Mouse (Mus musculus) liver, embryonic 14.5 days (tissue): ENCODE measurements around the gene Wdr24. TPM values are rescaled to one million over a fixed set of nuclear protein-coding genes. Genes with fewer than 3 reads are reported as not detected.

Experiments used
- ATAC-seq: fragments of 200-750 bp; cut with Nextera tagmentation; 2 replicates; pipeline ENCODE4 v1.8.0; 2017; ENCODE audit warnings: moderate number of reproducible peaks, mild to moderate bottlenecking, moderate library complexity; ENCODE audit not compliant: insufficient read depth
- DNase-seq, 3 experiments: peaks; one replicate each; pipeline ENCODE4 v3.0.0-alpha.2; 2012 to 2013; ENCODE audit warnings: low read depth in 3 of 3, low spot score in 3 of 3
- H3K27ac ChIP-seq: fragments of 300-500 bp; sonication (generic); 2 replicates; pipeline ENCODE4 v1.5.1; 2014; ENCODE audit warnings: moderate library complexity, mild to moderate bottlenecking, control low read depth, inconsistent platforms
- H3K27me3 ChIP-seq: fragments of 300-500 bp; sonication (generic); 2 replicates; pipeline ENCODE4 v1.6.1; 2014; ENCODE audit warnings: mild to moderate bottlenecking, low read length, moderate library complexity; ENCODE audit not compliant: control insufficient read depth, insufficient read depth
- H3K36me3 ChIP-seq: fragments of 300-500 bp; sonication (generic); replicated peaks from 2 replicates; pipeline ENCODE4 v1.6.1; 2014; ENCODE audit warnings: low read depth; ENCODE audit not compliant: control insufficient read depth, insufficient read depth
- H3K4me1 ChIP-seq, 2 experiments: fragments of 200-500 bp in 1 of 2; fragments of 300-500 bp in 1 of 2; sonication (generic) in 1 of 2; replicated peaks; 2 replicates each; pipeline ENCODE4 v1.6.1; 2012 to 2014; ENCODE audit warnings: antibody characterized with exemption in 1 of 2, inconsistent platforms in 1 of 2, low read length in 1 of 2; ENCODE audit not compliant: control insufficient read depth in 2 of 2, insufficient read depth in 2 of 2
- H3K4me2 ChIP-seq: fragments of 300-500 bp; sonication (generic); 2 replicates; pipeline ENCODE4 v1.6.1; 2014; ENCODE audit warnings: low read depth, mild to moderate bottlenecking, control low read depth, moderate library complexity
- H3K4me3 ChIP-seq, 2 experiments: fragments of 200-500 bp in 1 of 2; fragments of 300-500 bp in 1 of 2; sonication (generic) in 1 of 2; 2 replicates each; pipeline ENCODE4 v1.5.1; 2012 to 2014; ENCODE audit warnings: low read depth in 2 of 2, low read length in 2 of 2, mild to moderate bottlenecking in 2 of 2, control low read depth in 1 of 2, inconsistent platforms in 1 of 2, moderate library complexity in 1 of 2; ENCODE audit not compliant: insufficient read depth in 1 of 2
- H3K9ac ChIP-seq: fragments of 300-500 bp; sonication (generic); replicated peaks from 2 replicates; pipeline ENCODE4 v1.6.1; 2014; ENCODE audit warnings: mild to moderate bottlenecking, control low read depth, moderate library complexity
- H3K9me3 ChIP-seq: fragments of 300-500 bp; sonication (generic); 2 replicates; pipeline ENCODE4 v1.6.1; 2016; ENCODE audit warnings: low read length, mixed read lengths; ENCODE audit not compliant: control insufficient read depth
- CTCF ChIP-seq: IDR thresholded peaks from 2 replicates; pipeline ENCODE4 v1.5.1; 2016; ENCODE audit warnings: antibody characterized with exemption, low read depth, control low read depth
- EP300 ChIP-seq: IDR thresholded peaks from 2 replicates; pipeline ENCODE4 v1.6.1; 2016; ENCODE audit warnings: antibody characterized with exemption, low read depth
- WGBS: fragments of 180-500 bp; shearing (Covaris S2); extraction: QIAGEN DNeasy Blood & Tissue Kit; methylation state at CpG from one replicate; pipeline ENCODE4 v1.1.7; 2014; ENCODE audit not compliant: insufficient replicate concordance; 5-methylcytosine and 5-hydroxymethylcytosine counted together
- polyA plus RNA-seq, 2 experiments: library from polyadenylated mRNA; depleted of rRNA in 1 of 2; stranded (reverse) in 1 of 2; unstranded in 1 of 2; fragments of >200 nt; fragmentation: Nextera tagmentation in 1 of 2; extraction: Ambion mirVana in 1 of 2; gene quantifications; 2 replicates each; pipeline versions ENCODE4 v1.2.1 to v1.2.3; 2012 to 2014

The Wdr24 gene
- polyA plus RNA-seq, 2 experiments: 9.2 to 14.3 TPM

DNA sequence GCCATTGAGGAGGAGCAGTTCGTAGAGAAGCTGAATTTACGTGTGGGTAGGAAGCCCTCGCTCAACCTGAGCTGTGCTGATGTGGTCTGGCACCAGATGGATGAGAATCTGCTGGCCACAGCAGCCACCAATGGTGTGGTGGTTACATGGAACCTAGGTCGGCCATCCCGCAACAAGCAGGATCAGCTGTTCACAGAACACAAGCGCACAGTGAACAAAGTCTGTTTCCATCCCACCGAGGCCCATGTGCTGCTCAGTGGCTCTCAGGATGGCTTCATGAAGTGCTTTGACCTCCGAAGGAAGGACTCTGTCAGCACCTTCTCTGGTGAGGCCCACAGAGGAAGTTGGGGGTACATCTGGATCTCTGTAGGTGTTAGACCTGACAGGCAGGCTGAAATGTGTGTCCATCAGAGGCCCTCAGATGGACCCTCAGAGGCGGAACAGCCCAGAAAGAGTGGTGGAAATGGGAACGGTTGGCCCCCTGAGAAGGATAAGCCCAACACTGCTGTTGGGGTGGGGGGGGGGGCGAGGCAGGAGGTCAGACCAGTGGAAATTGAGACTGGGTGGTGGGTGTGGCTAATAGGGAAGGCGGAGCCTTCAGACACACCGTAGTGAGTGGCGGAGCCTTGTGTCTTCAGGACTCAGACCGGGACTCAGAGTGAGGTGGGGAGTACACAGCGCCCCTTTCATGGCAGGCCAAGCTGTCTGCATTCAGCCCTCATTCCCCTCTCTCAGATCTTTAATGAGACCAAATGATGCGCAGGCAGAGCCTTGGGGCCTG lies 1.1 kb downstream of the Wdr24 start:
- H3K36me3 ChIP-seq: peaks cover 3% of the 10 kb centered on the region
- no peaks in the 10 kb centered on the region for H3K9me3 ChIP-seq
- peak overlapping the region; percentile 82 for H3K9ac ChIP-seq
- H3K27ac ChIP-seq: no peak overlapping the region
- 53% methylated on average over 17 of the region's 17 CpGs for WGBS
- TF ChIP-seq EP300 (no peak), CTCF (no peak)
- peak overlapping the region; percentile 87 for H3K4me2 ChIP-seq
- DNase-seq (no peak), ATAC-seq (no peak)
- H3K27me3 ChIP-seq: peaks cover 14% of the 10 kb centered on the region
- peaks cover 11 to 15% of the 10 kb centered on the region in 2 experiments; a peak in 3 of 4 replicates for H3K4me1 ChIP-seq
- peak overlapping the region; percentile 77 to 99 for H3K4me3 ChIP-seq

DNA sequence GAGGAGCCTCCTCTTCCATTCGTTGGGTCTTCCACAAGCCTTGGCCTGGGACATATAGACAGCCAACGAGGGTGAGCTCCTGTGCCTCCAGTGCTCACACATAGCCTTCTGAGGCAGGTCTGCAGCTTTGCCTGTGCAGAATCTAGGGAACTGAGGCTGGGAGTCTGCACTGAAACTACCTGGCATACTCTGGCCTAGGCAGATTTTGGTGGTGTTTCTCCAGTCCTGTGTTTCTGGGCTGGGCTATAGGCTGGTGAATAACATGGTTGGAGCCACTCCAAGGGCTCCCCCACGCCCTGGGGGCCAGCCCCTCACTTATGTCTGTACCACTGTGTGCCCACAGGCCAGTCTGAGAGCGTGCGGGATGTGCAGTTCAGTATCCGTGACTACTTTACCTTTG lies 1.9 kb downstream of the Wdr24 start:
- Histone ChIP-seq H3K4me1 (peaks cover 11 to 17% of the 10 kb centered on the region in 2 experiments; a peak in 3 of 4 replicates), H3K4me2 (peak overlapping the region; percentile 87; the same call in 1 of the 2 replicates), H3K9me3 (no peaks in the 10 kb centered on the region), H3K27ac (no peak overlapping the region), H3K27me3 (peaks cover 6% of the 10 kb centered on the region), H3K36me3 (peaks cover 3% of the 10 kb centered on the region), H3K4me3 (no peak overlapping the region), H3K9ac (no peak overlapping the region)
- TF ChIP-seq EP300: no peak
- TF ChIP-seq CTCF: no peak
- WGBS: 78% methylated on average over 6 of the region's 6 CpGs
- no peak for ATAC-seq
- no peak for DNase-seq

DNA sequence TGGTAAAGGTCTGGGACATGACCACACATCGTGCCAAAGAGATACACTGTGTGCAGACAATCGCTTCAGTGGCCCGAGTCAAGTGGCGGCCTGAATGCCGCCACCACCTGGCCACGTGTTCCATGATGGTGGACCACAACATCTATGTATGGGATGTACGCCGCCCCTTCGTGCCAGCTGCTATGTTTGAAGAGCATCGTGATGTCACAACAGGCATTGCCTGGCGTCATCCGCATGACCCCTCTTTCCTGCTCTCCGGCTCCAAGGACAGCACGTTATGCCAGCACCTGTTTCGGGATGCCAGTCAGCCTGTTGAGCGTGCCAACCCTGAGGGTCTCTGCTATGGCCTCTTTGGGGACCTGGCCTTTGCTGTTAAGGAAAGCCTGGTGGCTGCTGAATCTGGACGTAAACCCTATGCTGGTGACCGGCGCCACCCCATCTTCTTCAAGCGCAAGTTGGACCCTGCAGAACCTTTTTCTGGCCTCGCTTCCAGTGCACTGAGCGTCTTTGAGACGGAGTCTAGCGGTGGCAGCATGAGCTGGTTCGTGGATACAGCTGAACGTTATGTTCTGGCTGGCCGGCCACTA lies 2.6 kb downstream of the Wdr24 start:
- WGBS: 87% methylated on average over 27 of the region's 27 CpGs
- H3K9me3 ChIP-seq: no peaks in the 10 kb centered on the region
- no peak for DNase-seq
- TF ChIP-seq CTCF: no peak
- H3K27me3 ChIP-seq: no peaks in the 10 kb centered on the region; the same call in 1 of the 2 replicates
- H3K4me1 ChIP-seq: peaks cover 11 to 17% of the 10 kb centered on the region in 2 experiments; a peak in 3 of 4 replicates
- H3K4me3 ChIP-seq: no peak overlapping the region
- peaks cover 9% of the 10 kb centered on the region for H3K36me3 ChIP-seq
- ATAC-seq: no peak
- no peak overlapping the region for H3K9ac ChIP-seq
- no peak overlapping the region for H3K27ac ChIP-seq
- no peak overlapping the region for H3K4me2 ChIP-seq

DNA sequence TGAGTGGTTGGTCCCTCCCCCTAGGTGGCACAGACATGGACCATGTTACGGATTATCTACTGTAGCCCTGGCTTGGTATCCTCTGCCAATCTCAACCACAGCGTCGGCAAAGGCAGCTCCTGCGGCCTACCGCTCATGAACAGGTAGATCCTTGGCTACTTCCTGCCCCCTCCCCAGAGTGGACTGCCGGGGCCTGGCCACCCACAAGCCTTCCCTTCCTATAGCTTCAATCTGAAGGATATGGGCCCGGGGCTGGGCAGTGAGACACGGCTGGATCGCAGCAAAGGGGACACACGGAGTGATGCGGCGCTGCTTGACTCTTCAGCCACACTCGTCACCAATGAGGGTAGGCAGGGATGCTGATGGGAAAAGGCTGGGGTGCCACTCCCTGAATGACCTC lies 3.6 kb downstream of the Wdr24 start:
- ATAC-seq (no peak), DNase-seq (no peak)
- Histone ChIP-seq H3K4me1 (peaks cover 18 to 25% of the 10 kb centered on the region in 2 experiments), H3K36me3 (peaks cover 14% of the 10 kb centered on the region), H3K27ac (no peak overlapping the region), H3K9me3 (no peaks in the 10 kb centered on the region), H3K9ac (no peak overlapping the region), H3K4me2 (no peak overlapping the region), H3K27me3 (no peaks in the 10 kb centered on the region; the same call in 1 of the 2 replicates), H3K4me3 (no peak overlapping the region)
- TF ChIP-seq EP300 (no peak), CTCF (no peak)
- WGBS: 87% methylated on average over 13 of the region's 13 CpGs

DNA sequence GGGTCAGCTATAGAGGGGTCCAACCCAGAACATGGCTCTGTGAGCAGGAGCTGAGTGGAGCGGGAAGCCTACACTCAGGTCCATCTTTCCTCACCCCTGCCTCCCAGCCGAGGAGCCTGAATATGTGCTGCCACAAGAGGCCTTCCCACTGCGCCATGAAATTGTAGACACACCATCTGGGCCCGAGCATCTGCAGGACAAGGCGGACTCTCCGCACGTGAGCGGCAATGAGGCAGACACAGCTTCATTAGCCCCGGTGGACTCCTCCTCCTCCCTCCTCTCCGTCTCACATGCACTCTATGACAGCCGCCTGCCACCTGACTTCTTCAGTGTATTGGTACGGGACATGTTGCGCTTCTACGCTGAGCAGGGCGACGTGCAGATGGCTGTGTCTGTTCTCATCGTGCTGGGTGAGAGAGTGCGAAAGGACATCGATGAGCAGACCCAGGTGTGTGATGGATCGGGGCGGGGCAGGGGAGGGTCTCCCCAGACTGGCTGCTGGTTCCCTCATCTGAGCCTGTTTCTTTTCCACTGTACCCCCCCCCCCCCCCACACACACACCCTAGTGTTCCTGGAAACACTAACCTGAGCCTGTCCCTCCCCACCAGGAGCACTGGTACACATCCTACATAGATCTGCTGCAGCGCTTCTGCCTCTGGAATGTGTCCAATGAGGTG lies 4.3 kb downstream of the Wdr24 start:
- Histone ChIP-seq H3K9me3 (no peaks in the 10 kb centered on the region), H3K4me1 (peaks cover 18 to 25% of the 10 kb centered on the region in 2 experiments), H3K4me2 (no peak overlapping the region), H3K27me3 (no peaks in the 10 kb centered on the region), H3K27ac (no peak overlapping the region), H3K36me3 (peaks cover 14% of the 10 kb centered on the region), H3K4me3 (no peak overlapping the region), H3K9ac (no peak overlapping the region)
- no peak for DNase-seq
- WGBS: 84% methylated on average over 22 of the region's 22 CpGs
- TF ChIP-seq EP300 (no peak), CTCF (no peak)
- ATAC-seq: no peak
